8 mouse cellular contexts compared by ENCODE assay signal in the genomic region with DNA sequence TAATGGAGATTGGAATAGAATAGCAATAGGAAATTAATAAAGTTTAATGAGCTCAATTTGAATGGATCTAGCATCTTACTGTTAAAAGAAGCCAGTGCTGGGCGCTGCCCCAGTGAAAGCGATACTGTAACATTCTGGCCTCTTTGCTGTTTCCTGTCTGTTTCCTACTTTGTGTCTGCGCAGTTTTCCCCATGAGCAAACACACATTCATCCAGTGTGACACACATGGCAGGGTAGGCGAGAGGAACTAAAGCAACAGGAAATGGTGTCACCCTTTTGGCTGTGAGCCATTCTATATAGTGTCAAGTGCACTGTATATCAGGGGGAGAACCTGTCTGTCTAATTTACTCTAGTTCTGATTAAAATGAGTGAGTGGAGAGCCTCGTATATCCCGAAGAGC.
DNase-seq lines count a peak whose midpoint lies in the region; ATAC-seq lines count a peak whose summit lies in the region.
"Had no signal": no experiment of that assay in that cellular context is flagged by ENCODE, and none has a peak within 500 bp of the region (broad histone marks: within the 10 kb centered on the region; RNA-seq: fewer than 3 reads in every experiment).

No protein-coding gene starts in this region.

- peak; percentile 88 for ATAC-seq in kidney, embryonic 16.5 days (ENCODE audit: low FRiP score, low TSS enrichment)

- no peaks in the 10 kb centered on the region for H3K9me3 ChIP-seq in kidney, embryonic 16.5 days (ENCODE audit: low read length)
- H3K9me3 ChIP-seq: stomach, embryonic 15.5 days had no signal

- DNase-seq in B cell, adult 2 months: peak; percentile 81 to 85
- DNase-seq in CD8-positive naive resting alpha-beta T cell, adult 2 months (ENCODE audit: low read depth in 2 of 2, low spot score in 2 of 2): peak; percentile 60 to 72
- peak; percentile 89 for DNase-seq in naive thymus-derived CD4-positive, alpha-beta T cell, adult 2 months (ENCODE audit: low read depth)
- DNase-seq in layer of hippocampus, adult 18-20 months (ENCODE audit: low spot score in 2 of 2): no peak
- DNase-seq in gastrocnemius, postnatal 25 days: no peak
- DNase-seq in layer of hippocampus, adult 9-10 months (ENCODE audit: low spot score): no peak

- no peak overlapping the region for H3K4me3 ChIP-seq in kidney, embryonic 16.5 days (ENCODE audit: low read length)
- H3K4me3 ChIP-seq: stomach, embryonic 15.5 days had no signal

- H3K27me3 ChIP-seq in kidney, embryonic 16.5 days (ENCODE audit: insufficient read depth, low read length): no peaks in the 10 kb centered on the region
- H3K27me3 ChIP-seq: stomach, embryonic 15.5 days had no signal

- no peak overlapping the region for H3K27ac ChIP-seq in kidney, embryonic 16.5 days (ENCODE audit: low read length)
- H3K27ac ChIP-seq: stomach, embryonic 15.5 days had no signal

- no peaks in the 10 kb centered on the region for H3K36me3 ChIP-seq in kidney, embryonic 16.5 days (ENCODE audit: insufficient read depth, low read length)
- H3K36me3 ChIP-seq: stomach, embryonic 15.5 days had no signal

- H3K4me2 ChIP-seq in kidney, embryonic 16.5 days (replicated peaks; ENCODE audit: low read depth, low read length): no peak overlapping the region
- H3K4me2 ChIP-seq: stomach, embryonic 15.5 days had no signal

- no peak overlapping the region for H3K9ac ChIP-seq in kidney, embryonic 16.5 days (replicated peaks; ENCODE audit: low read length)
- H3K9ac ChIP-seq: stomach, embryonic 15.5 days had no signal

- H3K4me1 ChIP-seq in kidney, embryonic 16.5 days (ENCODE audit: insufficient read depth, low read length): peaks cover 6% of the 10 kb centered on the region; the same call in 1 of the 2 replicates

- WGBS in kidney, embryonic 16.5 days: 16% methylated on average over 6 of the region's 6 CpGs

Comparison
In these comparisons a context has a peak if more than half of its experiments do, and no peak if none do; other contexts are left out.
1. DNase-seq: peak in B cell, adult 2 months (2 of 2), CD8-positive naive resting alpha-beta T cell, adult 2 months (2 of 2) and naive thymus-derived CD4-positive, alpha-beta T cell, adult 2 months (single experiment); none in layer of hippocampus, adult 18-20 months (0 of 2), gastrocnemius, postnatal 25 days (single experiment) and layer of hippocampus, adult 9-10 months (single experiment).